Mouse (Mus musculus): Measurements from ENCODE around the gene Rap1gap.

Rap1gap gene

GRCm38 (mm10) chr4:137774013-137774412 is 109.5 kb downstream of the Rap1gap start:
- in situ Hi-C loops (cut with MboI; ENCODE audit: low pct_unique_long_range_greater_than_20kb in 1 of 2, low sequenced_read_pairs in 2 of 2, unreplicated experiment in 1 of 2) = no loop called here

DNA sequence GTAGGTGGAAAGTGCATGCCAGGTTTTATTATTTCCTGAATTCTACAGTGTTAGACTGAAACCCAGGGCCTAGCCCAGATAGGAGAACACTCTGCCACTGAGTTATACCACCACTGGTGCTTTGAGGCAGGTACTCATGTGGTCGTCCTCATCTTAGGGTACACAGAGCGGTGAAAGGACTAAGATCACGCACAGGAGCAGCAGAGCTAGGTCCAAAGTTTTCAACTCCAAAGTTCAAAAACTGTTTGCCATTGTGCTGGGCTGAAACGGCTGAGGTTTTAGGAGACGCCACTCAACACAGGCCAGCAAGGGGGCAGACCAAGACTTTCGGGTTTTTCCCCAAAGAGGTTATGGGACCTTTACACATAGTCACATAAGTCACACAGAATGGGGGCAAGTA is 110.0 kb downstream of the Rap1gap start:
- in situ Hi-C loops (cut with MboI; ENCODE audit: low pct_unique_long_range_greater_than_20kb in 1 of 2, low sequenced_read_pairs in 2 of 2, unreplicated experiment in 1 of 2) = no loop called here

- in situ Hi-C loops (cut with MboI; ENCODE audit: low pct_unique_long_range_greater_than_20kb in 1 of 2, low sequenced_read_pairs in 2 of 2, unreplicated experiment in 1 of 2) = no loop called here
Measured at GRCm38 (mm10) chr4:137777866-137778265, 113.3 kb downstream of the Rap1gap start.

GRCm38 (mm10) chr4:137778397-137779184 is 114.1 kb downstream of the Rap1gap start:
- in situ Hi-C loops (cut with MboI; ENCODE audit: low pct_unique_long_range_greater_than_20kb in 1 of 2, low sequenced_read_pairs in 2 of 2, unreplicated experiment in 1 of 2) = no loop called here

Data from mouse embryonic stem cell (cell line).